Mouse (Mus musculus) layer of hippocampus, postnatal 14 days (tissue): Measurements from ENCODE around the gene Xrcc4. TPM values are rescaled to one million over a fixed set of nuclear protein-coding genes. Genes with fewer than 3 reads are reported as not detected.
"Not testable (repeated sequence)": the region's sequence is repeated elsewhere in the genome, so short reads cannot be mapped to it uniquely, and the experiment has no call there.

Experiments
- DNase-seq, 2 experiments: peaks; one replicate each; pipeline ENCODE4 v3.0.0; 2021 to 2022; ENCODE audit warnings: low spot score in 2 of 2, mixed read lengths in 1 of 2
- long read RNA-seq, 2 experiments: library from polyadenylated mRNA; stranded (forward); transcript quantifications; one replicate each; pipeline ENCODE4 v2.0.0; 2021
- total RNA-seq, 2 experiments: library from RNA; stranded (reverse); gene quantifications; 2 replicates each; pipeline ENCODE4 v1.2.3; 2021

The Xrcc4 gene
- total RNA-seq: 10 to 100 TPM; 16.1 to 16.2 TPM
- long read RNA-seq, experiment 1, transcript Xrcc4-201 (8 exons, 1,540 nt): major isoform, 14 of 17 reads
- long read RNA-seq, experiment 1, partial matches to known transcripts: 2 of 17 reads
- long read RNA-seq, experiment 1, other reads (novel, unspliced or antisense): 1 of 17 reads
- long read RNA-seq, experiment 2, transcript Xrcc4-201 (8 exons, 1,540 nt): major isoform, 18 of 25 reads
- long read RNA-seq, experiment 2, partial matches to known transcripts: 1 of 25 reads
- long read RNA-seq, experiment 2, other reads (novel, unspliced or antisense): 6 of 25 reads

DNA sequence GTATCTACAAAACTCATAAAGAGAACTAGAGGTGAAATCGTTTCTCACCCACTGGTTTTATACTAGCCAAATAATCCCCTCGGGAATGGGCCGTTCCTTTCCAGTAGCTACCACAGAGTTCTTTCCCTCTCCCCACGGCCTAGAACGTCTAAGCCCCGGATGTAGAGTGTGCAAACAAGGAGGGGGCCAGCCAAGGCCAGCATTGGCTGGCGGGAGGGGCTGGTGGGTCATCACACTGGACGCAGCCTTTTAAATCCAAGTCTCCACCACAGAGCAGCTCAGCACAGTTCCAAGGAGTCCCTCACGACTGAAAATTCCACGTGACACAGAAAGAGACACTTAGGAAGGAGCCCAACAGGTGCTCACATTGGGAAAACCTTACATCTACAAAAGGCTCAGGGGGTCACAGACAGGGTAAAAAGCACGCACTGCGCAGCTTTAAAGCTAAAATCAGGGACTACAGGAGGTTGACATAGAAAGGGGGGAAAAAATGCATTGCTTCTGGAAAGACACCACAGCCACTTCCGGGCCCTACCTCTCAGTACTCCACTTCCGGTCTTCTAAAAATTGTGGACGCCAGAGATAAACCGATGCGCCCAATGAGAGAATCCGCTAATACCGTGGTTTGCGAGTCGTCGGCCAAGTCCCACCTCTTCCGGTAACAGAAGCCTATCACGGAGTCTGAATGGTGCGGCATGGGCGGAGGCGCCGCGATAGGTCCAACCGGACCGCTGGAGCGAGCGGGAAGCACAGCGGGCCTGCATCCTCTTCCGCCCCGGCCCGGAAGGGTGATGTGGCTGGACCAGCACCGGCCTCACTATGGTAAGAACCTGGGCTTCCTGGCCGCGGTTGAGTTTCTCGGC lies at the start of gene Xrcc4, which contains the start of gene Tmem167:
Gene Xrcc4 (minus strand): TSS at position 647 of the 863 bp plus-strand sequence.
Gene Tmem167 (plus strand): TSS at position 162 of the 863 bp plus-strand sequence.
- DNase-seq: peak; percentile 97 to 99

- peak; percentile 21 to 60 for DNase-seq
Measured at GRCm38 (mm10) chr13:90136156-90136910, 46.9 kb upstream of the Xrcc4 start.

- no peak for DNase-seq
Measured at GRCm38 (mm10) chr13:90111681-90112080, 22.3 kb upstream of the Xrcc4 start.

DNA sequence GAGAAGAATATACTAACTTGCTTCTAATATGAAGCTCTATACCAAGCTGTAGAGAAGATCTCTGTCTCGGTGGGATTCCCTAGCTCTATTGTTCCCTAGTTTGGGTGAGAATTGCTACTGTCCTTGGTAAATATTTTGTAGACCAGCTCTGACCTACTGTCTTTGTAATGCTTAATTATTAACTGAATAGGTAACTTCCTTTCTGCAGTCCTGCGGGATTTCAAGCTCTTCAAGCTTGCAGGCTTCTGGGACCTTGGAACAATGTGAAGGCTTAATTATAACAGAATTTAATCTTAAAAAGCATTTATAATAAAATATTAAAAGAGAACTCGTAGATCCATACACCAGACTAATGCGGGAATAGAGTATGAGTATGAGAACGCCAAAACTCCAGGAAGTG lies 19.3 kb upstream of the Xrcc4 start:
- DNase-seq: not testable (repeated sequence)

DNA sequence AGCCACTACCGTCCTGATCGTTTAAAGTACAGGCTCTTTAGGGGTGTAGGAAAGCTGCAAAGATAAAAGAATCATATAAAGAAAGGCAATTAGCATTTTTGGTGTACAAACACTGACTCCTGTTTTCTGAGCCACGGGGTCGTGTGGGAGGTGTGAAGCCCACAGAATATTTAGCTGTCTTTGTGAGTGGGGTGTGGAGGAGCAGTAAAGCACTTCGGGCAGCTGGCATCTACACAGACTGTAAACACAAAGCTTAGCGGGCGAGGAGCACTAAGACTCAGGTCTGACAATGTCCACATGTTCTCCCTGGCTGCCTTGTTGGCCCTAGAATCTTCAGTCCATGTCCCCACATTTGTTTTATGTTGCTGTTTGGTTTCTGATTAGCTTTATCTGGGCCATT lies 16.7 kb upstream of the Xrcc4 start:
- DNase-seq: no peak

- DNase-seq: no peak
Measured at GRCm38 (mm10) chr13:90101514-90101913, 12.1 kb upstream of the Xrcc4 start.

- DNase-seq: no peak
Measured at GRCm38 (mm10) chr13:90089825-90090183, 396 bp upstream of the Xrcc4 start.

GRCm38 (mm10) chr13:90061877-90062276 lies 27.5 kb downstream of the Xrcc4 start:
- DNase-seq: no peak

DNA sequence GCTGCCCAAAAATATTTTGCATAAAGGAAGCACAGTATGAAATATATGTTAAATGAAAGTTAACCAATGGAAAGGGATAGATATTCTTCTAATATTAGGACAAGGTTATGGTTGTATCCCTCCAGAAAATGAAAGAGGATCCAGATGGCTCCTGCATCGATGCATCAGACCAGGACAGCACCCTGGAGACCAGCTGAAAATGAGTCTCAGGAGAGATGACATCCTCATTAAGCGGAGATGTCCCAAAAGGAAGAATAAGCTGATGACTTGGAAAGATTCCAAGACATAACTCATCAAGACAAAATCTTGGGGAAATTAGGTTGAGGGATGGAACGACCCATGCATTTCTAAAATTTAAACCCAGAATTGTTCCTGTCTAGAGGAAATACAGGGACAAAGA lies 37.0 kb downstream of the Xrcc4 start:
- no peak for DNase-seq

DNA sequence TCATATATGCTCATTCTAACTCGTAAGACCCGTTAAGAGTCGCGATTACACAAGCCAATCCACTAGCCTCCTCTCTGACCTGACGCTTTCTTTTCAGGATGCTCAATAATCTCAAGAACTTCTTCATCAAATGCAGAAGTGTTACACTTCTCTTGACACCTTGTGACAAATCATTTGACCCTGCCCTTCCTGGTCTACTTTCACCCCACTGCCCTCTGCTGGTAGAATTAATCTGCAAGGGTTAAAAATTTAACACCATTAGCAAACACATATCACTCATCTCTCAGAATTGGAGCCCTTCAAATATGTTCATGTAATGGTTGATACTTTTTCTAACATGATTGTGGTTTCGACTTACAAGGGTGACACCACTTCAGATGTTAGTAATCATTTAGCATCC lies 37.7 kb downstream of the Xrcc4 start:
- DNase-seq: no peak

- no peak for DNase-seq
Measured at GRCm38 (mm10) chr13:90039613-90040012, 49.8 kb downstream of the Xrcc4 start.

DNA sequence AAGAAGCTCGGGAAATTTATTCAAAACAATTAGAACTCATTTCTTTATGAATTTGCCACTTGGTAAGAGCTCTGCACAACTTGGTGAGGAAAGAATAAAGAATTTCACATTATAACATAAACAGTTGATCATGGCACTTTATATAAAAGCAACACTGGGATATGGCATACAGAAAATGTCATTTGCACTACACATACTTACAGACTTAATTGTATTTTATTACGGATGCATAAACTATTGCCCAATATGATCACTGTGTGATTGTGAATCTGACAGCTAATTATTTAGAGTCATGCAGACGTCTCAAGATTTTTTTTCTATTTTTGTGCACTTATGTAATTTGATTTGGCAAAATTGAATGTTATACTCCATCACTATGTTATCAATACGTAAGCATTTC lies 56.4 kb downstream of the Xrcc4 start:
- DNase-seq: no peak

GRCm38 (mm10) chr13:90032523-90032922 lies 56.9 kb downstream of the Xrcc4 start:
- no peak for DNase-seq

- DNase-seq: no peak
Measured at GRCm38 (mm10) chr13:90030911-90031310, 58.5 kb downstream of the Xrcc4 start.

GRCm38 (mm10) chr13:90012620-90013019 lies 76.8 kb downstream of the Xrcc4 start:
- no peak for DNase-seq

- DNase-seq: no peak
Measured at GRCm38 (mm10) chr13:90012198-90012597, 77.2 kb downstream of the Xrcc4 start.

DNA sequence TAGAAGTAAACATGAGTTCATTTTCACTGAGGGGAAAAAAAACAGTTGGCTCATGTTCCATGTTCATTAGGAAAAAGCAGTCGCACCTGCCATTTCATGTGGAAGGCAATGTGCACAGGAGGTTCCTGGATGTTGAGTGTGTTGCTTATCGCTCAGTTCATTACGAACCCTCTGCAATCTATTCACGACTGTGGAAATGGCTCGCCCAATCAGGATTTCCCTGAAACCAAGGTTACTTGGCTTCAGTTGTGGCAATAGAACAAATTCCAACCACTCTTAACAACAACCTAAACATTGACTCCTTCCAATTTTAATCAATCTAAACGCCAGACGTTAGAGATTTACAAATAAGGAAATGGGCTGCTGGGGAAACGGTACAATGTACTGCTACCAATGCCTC lies 78.3 kb downstream of the Xrcc4 start:
- peak in 1 of 2 experiments; percentile 6 for DNase-seq

DNA sequence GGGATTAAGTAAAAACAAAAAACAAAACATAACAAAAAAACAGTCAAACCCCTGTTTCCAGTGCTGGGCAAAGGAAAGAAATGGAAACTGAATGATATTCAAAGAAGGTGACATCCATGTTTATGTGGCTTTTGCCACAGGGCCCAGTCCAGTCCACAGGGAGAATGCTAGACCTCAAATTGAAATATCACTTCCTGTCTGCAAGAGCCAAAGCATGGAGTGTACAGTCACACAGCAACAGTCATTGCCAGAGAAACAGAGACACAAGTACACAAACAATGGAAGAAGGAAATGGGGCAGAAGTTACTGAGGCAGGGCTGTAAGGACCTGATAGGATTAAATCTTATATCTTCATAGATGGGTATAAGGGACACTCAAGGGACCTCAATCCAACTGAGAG lies 79.6 kb downstream of the Xrcc4 start:
- no peak for DNase-seq

DNA sequence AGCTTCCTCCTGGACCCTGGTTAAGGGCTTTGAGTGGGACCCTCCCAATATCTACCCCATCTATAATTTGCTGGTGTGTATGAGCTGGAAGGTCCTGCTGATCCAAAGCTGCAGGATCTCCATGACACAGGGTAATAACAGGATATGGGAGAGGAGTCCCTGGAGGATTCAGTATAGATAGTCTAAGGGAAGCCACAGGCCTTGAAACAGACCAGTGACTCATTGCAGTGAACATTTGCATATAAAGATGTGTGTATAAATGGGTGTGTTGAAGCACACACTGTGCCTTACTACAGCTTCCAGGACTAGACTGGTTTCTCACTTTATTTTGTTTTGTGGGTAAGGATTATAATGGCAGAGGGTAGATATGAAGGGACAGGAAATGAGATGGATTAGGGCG lies 83.8 kb downstream of the Xrcc4 start:
- DNase-seq: no peak

DNA sequence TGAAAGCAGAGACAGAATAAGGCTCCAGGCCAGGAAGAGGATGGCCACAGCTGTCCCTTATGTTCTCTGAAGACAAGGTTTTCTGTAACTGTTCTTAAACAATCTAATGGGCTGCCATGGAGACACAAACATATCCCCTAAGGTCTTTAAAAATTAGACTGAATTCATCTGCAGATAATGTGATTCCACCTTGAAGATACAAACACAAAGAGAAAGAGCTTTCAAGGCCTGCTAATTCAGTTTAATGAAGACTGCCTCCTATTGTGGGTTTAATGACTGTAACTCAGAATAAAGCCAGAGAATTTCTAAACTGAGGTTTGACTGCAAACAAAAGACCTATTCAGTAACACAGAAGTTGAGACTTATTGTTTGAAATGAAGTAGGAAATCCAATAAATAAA lies 91.9 kb downstream of the Xrcc4 start:
- DNase-seq: no peak

DNA sequence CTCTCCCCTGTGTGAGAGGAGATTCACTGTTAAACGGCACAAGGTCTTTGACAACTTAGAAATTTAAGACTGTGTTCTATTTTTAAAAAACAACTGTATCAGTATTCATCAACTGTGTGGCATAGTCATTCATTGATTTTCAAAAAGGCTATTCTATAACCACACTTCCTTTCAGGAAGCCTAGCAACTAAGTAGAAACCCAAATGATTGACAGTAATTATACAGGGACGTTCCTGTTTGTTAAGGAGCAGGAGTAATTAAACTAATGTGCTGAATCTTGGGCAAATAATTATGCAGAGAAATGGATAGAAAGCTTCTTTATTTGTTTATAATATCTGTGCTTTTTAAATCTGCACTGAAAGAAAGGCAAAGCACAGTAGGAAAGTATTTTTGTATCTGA lies 103.3 kb downstream of the Xrcc4 start:
- no peak for DNase-seq

GRCm38 (mm10) chr13:89970940-89971339 lies 118.5 kb downstream of the Xrcc4 start:
- no peak for DNase-seq
